Comparison of ENCODE assay signal across 14 mouse cellular contexts in the genomic region with DNA sequence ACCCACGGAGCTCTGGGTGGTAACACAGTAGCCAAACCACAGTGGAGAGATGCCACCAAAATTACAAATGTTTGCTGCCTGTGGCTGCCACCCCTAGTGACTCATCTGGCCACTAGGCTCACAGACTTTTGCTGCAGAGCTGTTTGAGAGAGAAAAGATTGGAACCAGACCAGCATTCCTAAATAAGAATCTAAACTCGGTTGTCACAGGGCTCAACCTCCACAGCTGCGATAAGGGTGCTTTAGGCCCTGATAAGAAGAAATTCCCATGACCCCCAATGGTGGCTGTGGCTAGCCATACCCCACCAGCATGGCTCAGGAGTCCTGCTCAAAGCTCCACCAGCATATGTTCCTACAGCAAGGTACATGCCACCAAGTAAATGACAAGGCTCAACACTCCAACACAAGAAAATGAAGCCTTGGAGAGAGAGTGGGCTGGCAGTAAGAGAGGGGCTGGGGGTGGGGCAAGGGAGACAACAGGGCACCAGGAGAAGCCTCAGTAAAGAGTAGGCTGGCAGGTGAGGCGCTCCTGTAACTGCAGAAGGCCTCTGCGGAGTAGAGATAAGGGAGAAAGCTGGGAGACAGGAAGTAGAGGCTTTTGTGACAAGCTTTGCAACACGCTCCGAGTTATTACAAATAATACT. TPM values are rescaled to one million over a fixed set of nuclear protein-coding genes. Genes with fewer than 3 reads are reported as not detected.
DNase-seq lines count a peak whose midpoint lies in the region; ATAC-seq lines count a peak whose summit lies in the region.
"Had no signal": no experiment of that assay in that cellular context is flagged by ENCODE, and none has a peak within 500 bp of the region (broad histone marks: within the 10 kb centered on the region; RNA-seq: fewer than 3 reads in every experiment).

No protein-coding gene starts in this region.

- no peak overlapping the region for H3K4me2 ChIP-seq in heart, embryonic 13.5 days
- peak overlapping the region; percentile 56 for H3K4me2 ChIP-seq in liver, embryonic 12.5 days
- H3K4me2 ChIP-seq: hindbrain, embryonic 12.5 days; midbrain, embryonic 13.5 days had no signal

- intact Hi-C loops in left cerebral cortex, postnatal 10 days (cut with DNase I): no loop called here

- 27% methylated on average over 7 of the region's 7 CpGs for WGBS in heart, embryonic 13.5 days
- WGBS in liver, embryonic 12.5 days (ENCODE audit: insufficient replicate concordance): 6% methylated on average over 7 of the region's 7 CpGs

- H3K36me3 ChIP-seq in heart, embryonic 13.5 days: no peaks in the 10 kb centered on the region
- H3K36me3 ChIP-seq in liver, embryonic 12.5 days: no peaks in the 10 kb centered on the region
- H3K36me3 ChIP-seq: hindbrain, embryonic 12.5 days; midbrain, embryonic 13.5 days had no signal

- H3K4me3 ChIP-seq in heart, embryonic 13.5 days: no peak overlapping the region
- H3K4me3 ChIP-seq in liver, embryonic 12.5 days: no peak overlapping the region; the same call in 1 of the 2 replicates
- H3K4me3 ChIP-seq: gastrocnemius, adult 2 months; hindbrain, embryonic 12.5 days; midbrain, embryonic 13.5 days had no signal

- DNase-seq in heart, adult 11 months: no peak
- DNase-seq in 416B (ENCODE audit: low read depth): peak; percentile 92
- peak; percentile 49 for DNase-seq in c-Kit-negative CD71-positive TER-119-positive erythroid progenitor cells, embryonic 14.5 days (ENCODE audit: low read depth, low spot score)
- DNase-seq in kidney, postnatal 14 days: no peak
- DNase-seq in urinary bladder, adult 2 months (ENCODE audit: low spot score): no peak
- no peak for DNase-seq in left cerebral cortex, postnatal 10 days (ENCODE audit: extremely low spot score in 1 of 2, low spot score in 2 of 2)
- DNase-seq: cerebellum, postnatal 10 days; gastrocnemius, adult 2 months; kidney, postnatal 10 days; lung, adult 2 months had no signal

- H3K9ac ChIP-seq in heart, embryonic 13.5 days: no peak overlapping the region
- peak overlapping the region; percentile 52 for H3K9ac ChIP-seq in liver, embryonic 12.5 days
- H3K9ac ChIP-seq: hindbrain, embryonic 12.5 days; midbrain, embryonic 13.5 days had no signal

- H3K4me1 ChIP-seq in heart, embryonic 13.5 days: peaks cover 25% of the 10 kb centered on the region
- H3K4me1 ChIP-seq in liver, embryonic 12.5 days: peaks cover 65% of the 10 kb centered on the region
- H3K4me1 ChIP-seq: midbrain, embryonic 13.5 days had no signal

- H3K27ac ChIP-seq in heart, embryonic 13.5 days (replicated peaks): peak overlapping the region; percentile 33; the same call in 1 of the 2 replicates
- peak overlapping the region; percentile 92 for H3K27ac ChIP-seq in liver, embryonic 12.5 days
- H3K27ac ChIP-seq: gastrocnemius, adult 2 months; hindbrain, embryonic 12.5 days; midbrain, embryonic 13.5 days had no signal

- no peaks in the 10 kb centered on the region for H3K9me3 ChIP-seq in heart, embryonic 13.5 days
- no peaks in the 10 kb centered on the region for H3K9me3 ChIP-seq in liver, embryonic 12.5 days (replicated peaks)
- H3K9me3 ChIP-seq: hindbrain, embryonic 12.5 days; midbrain, embryonic 13.5 days had no signal

- ATAC-seq in heart, embryonic 13.5 days (ENCODE audit: extremely low read depth, insufficient number of reproducible peaks, low FRiP score, low TSS enrichment): no peak
- peak; percentile 84 for ATAC-seq in liver, embryonic 12.5 days
- ATAC-seq: midbrain, embryonic 13.5 days had no signal

- no peaks in the 10 kb centered on the region for H3K27me3 ChIP-seq in heart, embryonic 13.5 days (replicated peaks)
- no peaks in the 10 kb centered on the region for H3K27me3 ChIP-seq in liver, embryonic 12.5 days (replicated peaks)
- H3K27me3 ChIP-seq: hindbrain, embryonic 12.5 days; midbrain, embryonic 13.5 days had no signal

RNA-seq across cellular contexts. Expression of a gene that starts 43.7 kb away (rescaled TPM):
- 25.7 and 29.6 TPM in 2 replicates for polyA plus RNA-seq in heart, embryonic 13.5 days (2015; fragmentation: Nextera tagmentation; extraction: Ambion mirVana)
- polyA plus RNA-seq in liver, embryonic 12.5 days (2016; fragmentation: Nextera tagmentation; extraction: Ambion mirVana): 39.2 and 39.7 TPM in 2 replicates
- polyA plus RNA-seq in urinary bladder, adult 2 months (2012; rRNA removed): 64.3 and 69.6 TPM in 2 replicates
- 100 to 1,000 TPM in 1 of 2 experiments, 10 to 100 TPM in 1; 98.2 to 106 TPM for total RNA-seq in left cerebral cortex, postnatal 10 days (2021)

Comparison
In these comparisons a context has a peak if more than half of its experiments do, and no peak if none do; other contexts are left out.
1. DNase-seq: peak in 416B (single experiment) and c-Kit-negative CD71-positive TER-119-positive erythroid progenitor cells, embryonic 14.5 days (single experiment); none in heart, adult 11 months (single experiment), kidney, postnatal 14 days (single experiment), urinary bladder, adult 2 months (single experiment) and left cerebral cortex, postnatal 10 days (0 of 2).